8 mouse cellular contexts compared by ENCODE assay signal in genomic region chr4:146650115-146650514, GRCm38 (mm10). TPM values are rescaled to one million over a fixed set of nuclear protein-coding genes. Genes with fewer than 3 reads are reported as not detected.
A peak's percentile ranks its signal among the peaks of the same experiment; 100 is the strongest.
DNase-seq lines count a peak whose midpoint lies in the region; ATAC-seq and TF ChIP-seq lines count a peak whose summit lies in the region.
"Not testable (repeated sequence)": the region's sequence is repeated elsewhere in the genome, so short reads cannot be mapped to it uniquely, and the experiment has no call there.

No protein-coding gene starts in this region.

- H3K27me3 ChIP-seq in embryonic facial prominence, embryonic 14.5 days (replicated peaks; ENCODE audit: control insufficient read depth, insufficient read depth, low read length); heart, embryonic 12.5 days (replicated peaks); hindbrain, embryonic 12.5 days; intestine, postnatal 0 days (replicated peaks; ENCODE audit: control insufficient read depth, insufficient read depth, low read length); limb, embryonic 14.5 days (ENCODE audit: control insufficient read depth, insufficient read depth, low read length); liver, embryonic 15.5 days; midbrain, embryonic 12.5 days; stomach, postnatal 0 days (ENCODE audit: control insufficient read depth, insufficient read depth, low read length): not testable (repeated sequence)

- ATAC-seq in embryonic facial prominence, embryonic 14.5 days (ENCODE audit: low read depth), result peak; percentile 33; the same call in 1 of the 2 replicates
- 0 out of 2 replicates have a peak, but pooled peaks have one; percentile 31 for ATAC-seq in heart, embryonic 12.5 days (ENCODE audit: insufficient number of reproducible peaks, low FRiP score)
- peak; percentile 54; the same call in 1 of the 2 replicates for ATAC-seq in hindbrain, embryonic 12.5 days (ENCODE audit: low FRiP score)
- ATAC-seq in intestine, postnatal 0 days, result peak; percentile 53
- peak; percentile 28; the same call in 1 of the 2 replicates for ATAC-seq in limb, embryonic 14.5 days (ENCODE audit: low FRiP score, low read depth)
- peak; percentile 26; the same call in 1 of the 2 replicates for ATAC-seq in liver, embryonic 15.5 days (ENCODE audit: insufficient read depth)
- ATAC-seq in midbrain, embryonic 12.5 days (ENCODE audit: low FRiP score, low read depth), result peak; percentile 50; the same call in 1 of the 2 replicates
- peak; percentile 53; the same call in 1 of the 2 replicates for ATAC-seq in stomach, postnatal 0 days (ENCODE audit: low FRiP score, low TSS enrichment)

- not testable (repeated sequence) for H3K4me1 ChIP-seq in embryonic facial prominence, embryonic 14.5 days (ENCODE audit: control insufficient read depth, insufficient read depth, low read length); heart, embryonic 12.5 days (replicated peaks); hindbrain, embryonic 12.5 days; intestine, postnatal 0 days (replicated peaks; ENCODE audit: control insufficient read depth, insufficient read depth, low read length); limb, embryonic 14.5 days (ENCODE audit: control insufficient read depth, insufficient read depth, low read length); liver, embryonic 15.5 days (replicated peaks); midbrain, embryonic 12.5 days; stomach, postnatal 0 days (replicated peaks; ENCODE audit: control insufficient read depth, insufficient read depth)

- not testable (repeated sequence) for H3K9me3 ChIP-seq in embryonic facial prominence, embryonic 14.5 days (ENCODE audit: control insufficient read depth, low read length); heart, embryonic 12.5 days (replicated peaks); hindbrain, embryonic 12.5 days (replicated peaks); intestine, postnatal 0 days (ENCODE audit: control insufficient read depth); limb, embryonic 14.5 days (ENCODE audit: control insufficient read depth, low read length); liver, embryonic 15.5 days (replicated peaks); midbrain, embryonic 12.5 days; stomach, postnatal 0 days (ENCODE audit: control insufficient read depth, low read length)

- not testable (repeated sequence) for TF ChIP-seq CTCF in intestine, postnatal 0 days (IDR thresholded peaks at IDR 0.05; ENCODE audit: low read depth); stomach, postnatal 0 days (IDR thresholded peaks at IDR 0.05; ENCODE audit: low read depth)

- not testable (repeated sequence) for H3K4me3 ChIP-seq in embryonic facial prominence, embryonic 14.5 days (ENCODE audit: low read depth, low read length); heart, embryonic 12.5 days; hindbrain, embryonic 12.5 days; intestine, postnatal 0 days (ENCODE audit: low read depth, low read length); limb, embryonic 14.5 days (replicated peaks; ENCODE audit: low read length); liver, embryonic 15.5 days (replicated peaks); midbrain, embryonic 12.5 days; stomach, postnatal 0 days (ENCODE audit: low read depth, low read length)

- H3K27ac ChIP-seq in embryonic facial prominence, embryonic 14.5 days (replicated peaks; ENCODE audit: low read depth, low read length); heart, embryonic 12.5 days (ENCODE audit: poor library complexity, severe bottlenecking); hindbrain, embryonic 12.5 days; intestine, postnatal 0 days (ENCODE audit: low read depth, low read length); limb, embryonic 14.5 days (replicated peaks; ENCODE audit: low read depth, low read length); liver, embryonic 15.5 days (replicated peaks); midbrain, embryonic 12.5 days (replicated peaks); stomach, postnatal 0 days (replicated peaks): not testable (repeated sequence)

- DNase-seq in embryonic facial prominence, embryonic 14.5 days (ENCODE audit: low spot score); limb, embryonic 14.5 days (ENCODE audit: low spot score); stomach, postnatal 0 days (ENCODE audit: low spot score): not testable (repeated sequence)

- TF ChIP-seq EP300 in stomach, postnatal 0 days (optimal IDR thresholded peaks at IDR 0.05), result not testable (repeated sequence)

- not testable (repeated sequence) for H3K4me2 ChIP-seq in embryonic facial prominence, embryonic 14.5 days (ENCODE audit: low read depth, low read length); heart, embryonic 12.5 days; hindbrain, embryonic 12.5 days (replicated peaks); intestine, postnatal 0 days (replicated peaks; ENCODE audit: low read depth); limb, embryonic 14.5 days (replicated peaks; ENCODE audit: low read depth, low read length, severe bottlenecking); liver, embryonic 15.5 days; midbrain, embryonic 12.5 days (replicated peaks); stomach, postnatal 0 days (replicated peaks; ENCODE audit: low read depth)

- 90% methylated on average over 1 of the region's 4 CpGs for WGBS in embryonic facial prominence, embryonic 14.5 days
- WGBS in heart, embryonic 12.5 days, result 76% methylated on average over 1 of the region's 4 CpGs
- 97% methylated on average over 1 of the region's 4 CpGs for WGBS in hindbrain, embryonic 12.5 days
- 95% methylated on average over 1 of the region's 4 CpGs for whole genome bisulfite sequencing in intestine, postnatal 0 days
- 100% methylated on average over 1 of the region's 4 CpGs for WGBS in limb, embryonic 14.5 days
- WGBS in liver, embryonic 15.5 days (ENCODE audit: insufficient replicate concordance), result 83% methylated on average over 1 of the region's 4 CpGs
- WGBS in midbrain, embryonic 12.5 days, result 87% methylated on average over 1 of the region's 4 CpGs
- 85% methylated on average over 1 of the region's 4 CpGs for WGBS in stomach, postnatal 0 days

- not testable (repeated sequence) for H3K36me3 ChIP-seq in embryonic facial prominence, embryonic 14.5 days (ENCODE audit: control insufficient read depth, insufficient read depth, low read length); heart, embryonic 12.5 days; hindbrain, embryonic 12.5 days; intestine, postnatal 0 days (ENCODE audit: control insufficient read depth, insufficient read depth); limb, embryonic 14.5 days (ENCODE audit: control insufficient read depth, insufficient read depth, low read length); liver, embryonic 15.5 days (replicated peaks); midbrain, embryonic 12.5 days; stomach, postnatal 0 days (ENCODE audit: control insufficient read depth, insufficient read depth, low read length)

- not testable (repeated sequence) for TF ChIP-seq POLR2A in limb, embryonic 14.5 days (IDR thresholded peaks at IDR 0.05; ENCODE audit: borderline replicate concordance, extremely low read depth, insufficient read depth, insufficient read length)

- not testable (repeated sequence) for H3K9ac ChIP-seq in embryonic facial prominence, embryonic 14.5 days (ENCODE audit: low read depth, low read length); heart, embryonic 12.5 days; hindbrain, embryonic 12.5 days; intestine, postnatal 0 days (ENCODE audit: low read depth, low read length); limb, embryonic 14.5 days (ENCODE audit: low read depth, low read length, severe bottlenecking); liver, embryonic 15.5 days; midbrain, embryonic 12.5 days (replicated peaks); stomach, postnatal 0 days (ENCODE audit: low read length)

RNA-seq across cellular contexts. Expression of gene Zfp993, which starts 39.4 kb away (rescaled TPM):
- polyA plus RNA-seq in embryonic facial prominence, embryonic 14.5 days (2014; fragmentation: Nextera tagmentation; extraction: Ambion mirVana), result 1.4 and 1.7 TPM in 2 replicates
- 2.5 and 3.8 TPM in 2 replicates for polyA plus RNA-seq in heart, embryonic 12.5 days (2016; fragmentation: Nextera tagmentation; extraction: Ambion mirVana)
- polyA plus RNA-seq in hindbrain, embryonic 12.5 days (2016; fragmentation: Nextera tagmentation; extraction: Ambion mirVana), result 2.0 and 3.2 TPM in 2 replicates
- 4.9 and 6.8 TPM in 2 replicates for polyA plus RNA-seq in intestine, postnatal 0 days (2015; fragmentation: Nextera tagmentation; extraction: Ambion mirVana)
- 2.4 and 3.3 TPM in 2 replicates for polyA plus RNA-seq in limb, embryonic 14.5 days (2012; rRNA removed)
- polyA plus RNA-seq in limb, embryonic 14.5 days (2014; fragmentation: Nextera tagmentation; extraction: Ambion mirVana), result 2.3 and 2.9 TPM in 2 replicates
- 2.3 and 3.4 TPM in 2 replicates for polyA plus RNA-seq in liver, embryonic 15.5 days (2015; fragmentation: Nextera tagmentation; extraction: Ambion mirVana)
- polyA plus RNA-seq in midbrain, embryonic 12.5 days (2016; fragmentation: Nextera tagmentation; extraction: Ambion mirVana), result 1.3 and 2.1 TPM in 2 replicates
- polyA plus RNA-seq in stomach, postnatal 0 days (2015; fragmentation: Nextera tagmentation; extraction: Ambion mirVana), result 0.46 and 0.98 TPM in 2 replicates
